Mouse (Mus musculus): Measurements from ENCODE around the gene Anxa6. TPM values are rescaled to one million over a fixed set of nuclear protein-coding genes. Genes with fewer than 3 reads are reported as not detected.

Anxa6 gene
- polyA plus RNA-seq, 1 experiment from 2014 or later, result 78.5 TPM

GRCm38 (mm10) chr11:55016758-55017157 is 16.5 kb downstream of the Anxa6 start:
- peaks cover 16% of the 10 kb centered on the region for H3K4me1 ChIP-seq (replicated peaks; ENCODE audit: control insufficient read depth, insufficient read depth, low read length)
- H3K27ac ChIP-seq (ENCODE audit: low read depth, low read length), result no peak overlapping the region
- H3K36me3 ChIP-seq (ENCODE audit: control insufficient read depth, insufficient read depth, low read length), result peaks cover 15% of the 10 kb centered on the region
- H3K27me3 ChIP-seq (replicated peaks; ENCODE audit: control insufficient read depth, insufficient read depth, low read length), result no peaks in the 10 kb centered on the region
- no peak overlapping the region for H3K4me3 ChIP-seq (ENCODE audit: low read depth, low read length)
- no peak overlapping the region for H3K4me2 ChIP-seq
- no peaks in the 10 kb centered on the region for H3K9me3 ChIP-seq (ENCODE audit: control insufficient read depth, low read length)
- H3K9ac ChIP-seq (ENCODE audit: low read depth, low read length), result no peak overlapping the region
- DNase-seq (ENCODE audit: low spot score) (no peak), ATAC-seq (replicated peaks; ENCODE audit: low FRiP score) (no peak)
- 83% methylated on average over 1 of the region's 1 CpGs for WGBS

GRCm38 (mm10) chr11:55015831-55016241 is 17.4 kb downstream of the Anxa6 start:
- Histone ChIP-seq H3K9me3 (ENCODE audit: control insufficient read depth, low read length) (no peaks in the 10 kb centered on the region), H3K9ac (ENCODE audit: low read depth, low read length) (no peak overlapping the region), H3K4me2 (no peak overlapping the region), H3K27ac (ENCODE audit: low read depth, low read length) (no peak overlapping the region), H3K27me3 (replicated peaks; ENCODE audit: control insufficient read depth, insufficient read depth, low read length) (no peaks in the 10 kb centered on the region), H3K36me3 (ENCODE audit: control insufficient read depth, insufficient read depth, low read length) (peaks cover 15% of the 10 kb centered on the region), H3K4me1 (replicated peaks; ENCODE audit: control insufficient read depth, insufficient read depth, low read length) (peaks cover 10% of the 10 kb centered on the region), H3K4me3 (ENCODE audit: low read depth, low read length) (no peak overlapping the region)
- WGBS, result 75% methylated on average over 9 of the region's 9 CpGs
- ATAC-seq (replicated peaks; ENCODE audit: low FRiP score) (no peak), DNase-seq (ENCODE audit: low spot score) (no peak)

- Histone ChIP-seq H3K9ac (ENCODE audit: low read depth, low read length) (no peak overlapping the region), H3K9me3 (ENCODE audit: control insufficient read depth, low read length) (no peaks in the 10 kb centered on the region), H3K27ac (ENCODE audit: low read depth, low read length) (no peak overlapping the region), H3K36me3 (ENCODE audit: control insufficient read depth, insufficient read depth, low read length) (peaks cover 15% of the 10 kb centered on the region), H3K4me1 (replicated peaks; ENCODE audit: control insufficient read depth, insufficient read depth, low read length) (peaks cover 10% of the 10 kb centered on the region), H3K27me3 (replicated peaks; ENCODE audit: control insufficient read depth, insufficient read depth, low read length) (no peaks in the 10 kb centered on the region), H3K4me2 (no peak overlapping the region), H3K4me3 (ENCODE audit: low read depth, low read length) (no peak overlapping the region)
- ATAC-seq (replicated peaks; ENCODE audit: low FRiP score) (no peak), DNase-seq (ENCODE audit: low spot score) (no peak)
- WGBS, result 84% methylated on average over 3 of the region's 3 CpGs
Measured at GRCm38 (mm10) chr11:55015264-55015663, 18.0 kb downstream of the Anxa6 start.

GRCm38 (mm10) chr11:55013802-55014201 is 19.4 kb downstream of the Anxa6 start:
- Histone ChIP-seq H3K9me3 (ENCODE audit: control insufficient read depth, low read length) (no peaks in the 10 kb centered on the region), H3K27ac (ENCODE audit: low read depth, low read length) (no peak overlapping the region), H3K4me2 (no peak overlapping the region), H3K27me3 (replicated peaks; ENCODE audit: control insufficient read depth, insufficient read depth, low read length) (no peaks in the 10 kb centered on the region), H3K4me3 (ENCODE audit: low read depth, low read length) (no peak overlapping the region), H3K4me1 (replicated peaks; ENCODE audit: control insufficient read depth, insufficient read depth, low read length) (peaks cover 2% of the 10 kb centered on the region), H3K9ac (ENCODE audit: low read depth, low read length) (no peak overlapping the region), H3K36me3 (ENCODE audit: control insufficient read depth, insufficient read depth, low read length) (peaks cover 14% of the 10 kb centered on the region)
- 72% methylated on average over 6 of the region's 6 CpGs for WGBS
- ATAC-seq (replicated peaks; ENCODE audit: low FRiP score) (no peak), DNase-seq (ENCODE audit: low spot score) (no peak)

DNA sequence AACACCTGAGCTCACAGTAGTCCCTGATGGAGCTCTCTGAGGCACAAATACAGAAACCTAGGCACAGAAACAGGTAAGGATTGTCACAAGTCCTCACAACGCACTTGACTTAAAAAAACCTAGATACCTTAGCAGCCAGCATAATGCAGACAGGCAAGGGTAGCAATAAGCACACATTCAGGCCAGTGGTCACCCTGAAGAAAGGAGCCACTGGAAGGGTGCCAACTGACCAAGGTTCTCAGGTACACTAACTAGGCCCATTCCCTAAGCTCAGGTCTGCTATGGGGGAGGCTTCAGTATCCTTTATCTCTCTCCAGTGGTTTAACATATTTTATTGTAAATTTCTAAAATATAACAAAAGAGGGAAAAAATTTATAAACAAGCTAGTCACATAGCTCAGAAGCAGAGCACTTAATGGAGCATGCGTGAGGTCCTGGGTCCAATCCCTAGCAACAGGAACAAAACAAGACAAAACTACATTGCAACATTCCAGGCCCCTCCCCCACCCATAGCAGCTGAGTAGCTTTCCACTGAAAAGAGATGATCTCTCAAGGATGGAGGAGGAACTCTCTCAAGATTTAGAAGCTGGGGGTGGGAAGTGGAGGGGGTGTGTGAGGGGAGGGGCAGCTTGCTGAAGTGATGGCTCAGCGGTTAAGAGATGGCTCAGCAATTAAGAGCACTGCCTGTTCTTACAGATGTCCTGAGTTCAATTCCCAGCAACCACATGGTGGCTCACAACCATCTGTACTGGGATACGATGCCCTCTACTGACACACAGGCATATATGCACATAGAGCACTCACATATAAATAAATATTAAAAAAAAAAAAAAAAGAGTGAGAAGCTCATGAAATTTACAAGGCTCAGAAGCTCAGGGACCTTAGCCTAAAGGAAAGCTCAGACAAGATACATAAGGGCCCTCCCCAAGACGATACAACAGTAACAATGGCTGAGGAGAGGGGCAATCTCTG is 20.4 kb downstream of the Anxa6 start:
- no peaks in the 10 kb centered on the region for H3K27me3 ChIP-seq (replicated peaks; ENCODE audit: control insufficient read depth, insufficient read depth, low read length)
- WGBS, result 88% methylated on average over 5 of the region's 5 CpGs
- no peaks in the 10 kb centered on the region for H3K9me3 ChIP-seq (ENCODE audit: control insufficient read depth, low read length)
- no peaks in the 10 kb centered on the region; the same call in none of the 2 replicates for H3K4me1 ChIP-seq (replicated peaks; ENCODE audit: control insufficient read depth, insufficient read depth, low read length)
- no peak overlapping the region for H3K27ac ChIP-seq (ENCODE audit: low read depth, low read length)
- H3K4me3 ChIP-seq (ENCODE audit: low read depth, low read length), result no peak overlapping the region
- ATAC-seq (replicated peaks; ENCODE audit: low FRiP score) (no peak), DNase-seq (ENCODE audit: low spot score) (no peak)
- no peak overlapping the region for H3K9ac ChIP-seq (ENCODE audit: low read depth, low read length)
- H3K4me2 ChIP-seq, result no peak overlapping the region
- H3K36me3 ChIP-seq (ENCODE audit: control insufficient read depth, insufficient read depth, low read length), result peaks cover 11% of the 10 kb centered on the region

DNA sequence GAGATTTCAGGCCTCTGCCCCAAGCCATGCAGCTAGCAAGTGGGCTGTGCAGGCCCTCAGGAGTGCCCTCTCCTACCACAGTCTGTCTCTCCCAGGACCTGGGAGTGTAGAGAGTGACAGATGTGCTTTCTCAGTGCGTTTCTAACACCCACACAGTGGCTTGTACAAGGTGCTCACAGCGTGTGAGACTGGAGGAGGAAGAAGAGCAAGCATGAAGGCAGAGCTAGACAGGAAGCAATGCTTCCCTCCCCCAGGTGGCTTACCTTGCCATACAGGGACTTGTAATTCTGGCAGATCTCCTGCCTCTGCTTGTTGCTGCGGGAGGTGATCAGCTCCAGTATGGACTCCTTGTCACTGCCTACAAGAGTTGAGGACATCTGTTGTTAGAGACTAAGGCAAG is 21.8 kb downstream of the Anxa6 start:
- Histone ChIP-seq H3K36me3 (ENCODE audit: control insufficient read depth, insufficient read depth, low read length) (peaks cover 23% of the 10 kb centered on the region), H3K9ac (ENCODE audit: low read depth, low read length) (no peak overlapping the region), H3K4me1 (replicated peaks; ENCODE audit: control insufficient read depth, insufficient read depth, low read length) (no peaks in the 10 kb centered on the region; the same call in 1 of the 2 replicates), H3K4me2 (no peak overlapping the region), H3K27ac (ENCODE audit: low read depth, low read length) (no peak overlapping the region), H3K9me3 (ENCODE audit: control insufficient read depth, low read length) (no peaks in the 10 kb centered on the region), H3K4me3 (ENCODE audit: low read depth, low read length) (no peak overlapping the region), H3K27me3 (replicated peaks; ENCODE audit: control insufficient read depth, insufficient read depth, low read length) (no peaks in the 10 kb centered on the region)
- WGBS, result 83% methylated on average over 3 of the region's 3 CpGs
- no peak for ATAC-seq (replicated peaks; ENCODE audit: low FRiP score)
- no peak for DNase-seq (ENCODE audit: low spot score)

- H3K4me3 ChIP-seq (ENCODE audit: low read depth, low read length), result no peak overlapping the region
- DNase-seq (ENCODE audit: low spot score), result no peak
- no peak overlapping the region for H3K4me2 ChIP-seq
- H3K36me3 ChIP-seq (ENCODE audit: control insufficient read depth, insufficient read depth, low read length), result peaks cover 21% of the 10 kb centered on the region
- no peak overlapping the region for H3K27ac ChIP-seq (ENCODE audit: low read depth, low read length)
- H3K9ac ChIP-seq (ENCODE audit: low read depth, low read length), result no peak overlapping the region
- 46% methylated on average over 6 of the region's 6 CpGs for WGBS
- no peaks in the 10 kb centered on the region for H3K27me3 ChIP-seq (replicated peaks; ENCODE audit: control insufficient read depth, insufficient read depth, low read length)
- no peaks in the 10 kb centered on the region for H3K4me1 ChIP-seq (replicated peaks; ENCODE audit: control insufficient read depth, insufficient read depth, low read length)
- no peak for ATAC-seq (replicated peaks; ENCODE audit: low FRiP score)
- H3K9me3 ChIP-seq (ENCODE audit: control insufficient read depth, low read length), result no peaks in the 10 kb centered on the region
Measured at GRCm38 (mm10) chr11:55008230-55008629, 25.0 kb downstream of the Anxa6 start.

GRCm38 (mm10) chr11:55005684-55006083 is 27.6 kb downstream of the Anxa6 start:
- no peaks in the 10 kb centered on the region for H3K9me3 ChIP-seq (ENCODE audit: control insufficient read depth, low read length)
- no peak overlapping the region for H3K9ac ChIP-seq (ENCODE audit: low read depth, low read length)
- no peak for DNase-seq (ENCODE audit: low spot score)
- H3K36me3 ChIP-seq (ENCODE audit: control insufficient read depth, insufficient read depth, low read length), result peaks cover 32% of the 10 kb centered on the region
- no peak overlapping the region for H3K27ac ChIP-seq (ENCODE audit: low read depth, low read length)
- ATAC-seq (replicated peaks; ENCODE audit: low FRiP score), result no peak
- no peaks in the 10 kb centered on the region for H3K27me3 ChIP-seq (replicated peaks; ENCODE audit: control insufficient read depth, insufficient read depth, low read length)
- H3K4me3 ChIP-seq (ENCODE audit: low read depth, low read length), result no peak overlapping the region
- H3K4me1 ChIP-seq (replicated peaks; ENCODE audit: control insufficient read depth, insufficient read depth, low read length), result no peaks in the 10 kb centered on the region
- WGBS, result 83% methylated on average over 5 of the region's 5 CpGs
- H3K4me2 ChIP-seq, result no peak overlapping the region
